Comparison of ENCODE assay signal across 30 mouse cellular contexts in genomic region chr14:57075537-57075936, GRCm38 (mm10). TPM values are rescaled to one million over a fixed set of nuclear protein-coding genes. Genes with fewer than 3 reads are reported as not detected.
DNase-seq lines count a peak whose midpoint lies in the region; ATAC-seq and TF ChIP-seq lines count a peak whose summit lies in the region.
"Had no signal": no experiment of that assay in that cellular context is flagged by ENCODE, and none has a peak within 500 bp of the region (broad histone marks: within the 10 kb centered on the region; RNA-seq: fewer than 3 reads in every experiment).

No protein-coding gene starts in this region.

- no peaks in the 10 kb centered on the region for H3K9me3 ChIP-seq in heart, postnatal 0 days (replicated peaks; ENCODE audit: control insufficient read depth, low read length)
- H3K9me3 ChIP-seq in lung, postnatal 0 days (ENCODE audit: low read length) = no peaks in the 10 kb centered on the region
- H3K9me3 ChIP-seq: embryonic facial prominence, embryonic 10.5 days; hindbrain, embryonic 13.5 days; limb, embryonic 15.5 days; neural tube, embryonic 13.5 days had no signal

- in situ Hi-C loops in Patski (cut with MboI; ENCODE audit: low pct_unique_long_range_greater_than_20kb) = no loop called here

- H3K27me3 ChIP-seq in heart, postnatal 0 days (ENCODE audit: control insufficient read depth, insufficient read depth, low read length) = no peaks in the 10 kb centered on the region
- H3K27me3 ChIP-seq in lung, postnatal 0 days (replicated peaks; ENCODE audit: insufficient read depth, low read length) = no peaks in the 10 kb centered on the region
- peaks cover 10% of the 10 kb centered on the region for H3K27me3 ChIP-seq in Patski
- H3K27me3 ChIP-seq: heart, embryonic 12.5 days; hindbrain, embryonic 13.5 days; limb, embryonic 15.5 days; neural tube, embryonic 13.5 days had no signal

- no peaks in the 10 kb centered on the region for H3K4me1 ChIP-seq in heart, postnatal 0 days (ENCODE audit: control insufficient read depth, insufficient read depth)
- no peaks in the 10 kb centered on the region for H3K4me1 ChIP-seq in lung, postnatal 0 days (ENCODE audit: insufficient read depth, low read depth, low read length)
- H3K4me1 ChIP-seq: embryonic facial prominence, embryonic 10.5 days; heart, embryonic 12.5 days; hindbrain, embryonic 13.5 days; neural tube, embryonic 13.5 days had no signal

- no peak overlapping the region for H3K4me2 ChIP-seq in heart, postnatal 0 days (ENCODE audit: low read depth, low read length)
- H3K4me2 ChIP-seq in lung, postnatal 0 days (replicated peaks; ENCODE audit: low read depth, low read length) = no peak overlapping the region
- H3K4me2 ChIP-seq: heart, embryonic 12.5 days; hindbrain, embryonic 13.5 days; limb, embryonic 15.5 days; neural tube, embryonic 13.5 days had no signal

- 77% methylated on average over 6 of the region's 6 CpGs for WGBS in heart, postnatal 0 days
- 83% methylated on average over 6 of the region's 6 CpGs for WGBS in lung, postnatal 0 days

- intact Hi-C loops in heart, postnatal 10 days (cut with DNase I) = no loop called here

- POLR2A ChIA-PET in Patski (lab: Charles Lee) = no interaction called here

- H3K27ac ChIP-seq in heart, postnatal 0 days (ENCODE audit: low read depth) = no peak overlapping the region
- no peak overlapping the region for H3K27ac ChIP-seq in lung, postnatal 0 days (ENCODE audit: low read length)
- H3K27ac ChIP-seq: embryonic facial prominence, embryonic 10.5 days; hindbrain, embryonic 13.5 days; limb, embryonic 15.5 days; neural tube, embryonic 13.5 days had no signal

- no peak for DNase-seq in heart, postnatal 0 days (ENCODE audit: low spot score)
- DNase-seq in heart, postnatal 10 days = no peak
- DNase-seq in kidney, postnatal 14 days = peak; percentile 22
- no peak for DNase-seq in kidney, adult 11 months
- DNase-seq in lung, postnatal 0 days (ENCODE audit: low spot score) = no peak
- DNase-seq in lung, adult 18-20 months = no peak
- no peak for DNase-seq in Patski (ENCODE audit: low read depth, low spot score)
- no peak for DNase-seq in adrenal gland, postnatal 4 days (ENCODE audit: low spot score in 2 of 2)
- DNase-seq: adrenal gland, postnatal 25 days; cerebellum, adult 9-10 months; gastrocnemius, postnatal 25 days; heart, adult 18-20 months; left cerebral cortex, postnatal 4 days; midbrain, embryonic 14.5 days; retina, postnatal 1 day; right cerebral cortex, postnatal 25 days; thymus, postnatal 25 days had no signal

- ATAC-seq in heart, postnatal 0 days (ENCODE audit: insufficient read depth, low read depth) = no peak
- no peak for ATAC-seq in lung, postnatal 0 days
- ATAC-seq in Patski = no peak
- ATAC-seq: forebrain, embryonic 16.5 days had no signal

- H3K4me3 ChIP-seq in heart, postnatal 0 days (ENCODE audit: low read depth, low read length) = no peak overlapping the region
- H3K4me3 ChIP-seq in lung, postnatal 0 days (ENCODE audit: low read depth, low read length) = no peak overlapping the region
- H3K4me3 ChIP-seq: embryonic facial prominence, embryonic 10.5 days; heart, embryonic 12.5 days; hindbrain, embryonic 13.5 days; limb, embryonic 15.5 days; myocyte; neural tube, embryonic 13.5 days had no signal

- H3K36me3 ChIP-seq in heart, postnatal 0 days (replicated peaks; ENCODE audit: control insufficient read depth, insufficient read depth, low read length) = no peaks in the 10 kb centered on the region
- no peaks in the 10 kb centered on the region for H3K36me3 ChIP-seq in lung, postnatal 0 days (ENCODE audit: insufficient read depth, low read length)
- H3K36me3 ChIP-seq: embryonic facial prominence, embryonic 10.5 days; heart, embryonic 12.5 days; hindbrain, embryonic 13.5 days; limb, embryonic 15.5 days; neural tube, embryonic 13.5 days had no signal

- no peak for TF ChIP-seq EP300 in heart, postnatal 0 days (IDR thresholded peaks at IDR 0.05; ENCODE audit: low read depth)
- no peak for TF ChIP-seq EP300 in lung, postnatal 0 days (IDR thresholded peaks at IDR 0.05)

- H3K9ac ChIP-seq in heart, postnatal 0 days (replicated peaks; ENCODE audit: low read depth, low read length) = no peak overlapping the region
- H3K9ac ChIP-seq in lung, postnatal 0 days (replicated peaks; ENCODE audit: low read depth) = no peak overlapping the region
- H3K9ac ChIP-seq: heart, embryonic 12.5 days; hindbrain, embryonic 13.5 days; limb, embryonic 15.5 days; neural tube, embryonic 13.5 days had no signal

- TF ChIP-seq CTCF in heart, postnatal 0 days (IDR thresholded peaks at IDR 0.05; ENCODE audit: low read depth) = peak; percentile 15; the same call in 1 of the 2 replicates
- TF ChIP-seq CTCF in lung, postnatal 0 days (IDR thresholded peaks at IDR 0.05) = peak; percentile 34
- TF ChIP-seq CTCF in Patski (IDR thresholded peaks at IDR 0.05) = peak; percentile 41

- CTCF ChIA-PET in Patski (lab: Charles Lee) = no interaction called here

RNA-seq across cellular contexts. Expression of gene Gja3, which starts 17.6 kb away (rescaled TPM):
- 33.1 and 40.7 TPM in 2 replicates for total RNA-seq in heart, postnatal 0 days (2014; rRNA removed; ENCODE audit: low replicate concordance)
- 53.6 and 61.0 TPM in 2 replicates for polyA plus RNA-seq in heart, postnatal 0 days (2015; fragmentation: Nextera tagmentation; extraction: Ambion mirVana)
- 10 to 100 TPM; 25.4 to 27.5 TPM for total RNA-seq in heart, postnatal 10 days (2021)
- 1.0 TPM in 2 replicates for polyA plus RNA-seq in lung, postnatal 0 days (2015; fragmentation: Nextera tagmentation; extraction: Ambion mirVana)
- polyA plus RNA-seq in Patski (2021) = not detected
- 1 to 10 TPM in 1 of 2 experiments, under 1 TPM in 1; 0.59 to 1.8 TPM for total RNA-seq in adrenal gland, postnatal 4 days (2021)
- total RNA-seq: adrenal gland, postnatal 25 days; common myeloid progenitor, adult 5-6 weeks; megakaryocyte, adult 5-6 weeks had no signal
- polyA plus RNA-seq: large intestine, adult 2 months; midbrain, embryonic 14.5 days; spleen, adult 2 months had no signal

RNA-seq across cellular contexts. Expression of gene Gjb2, which starts 29.0 kb away (rescaled TPM):
- total RNA-seq in heart, postnatal 0 days (2014; rRNA removed; ENCODE audit: low replicate concordance) = 0.04 and 0.08 TPM in 2 replicates
- polyA plus RNA-seq in heart, postnatal 0 days (2015; fragmentation: Nextera tagmentation; extraction: Ambion mirVana) = 0.10 TPM in 1 of 2 replicates, not detected in the other
- under 1 TPM; 0.10 TPM for total RNA-seq in heart, postnatal 10 days (2021)
- polyA plus RNA-seq in lung, postnatal 0 days (2015; fragmentation: Nextera tagmentation; extraction: Ambion mirVana) = 1.1 and 1.4 TPM in 2 replicates
- 0.10 TPM for polyA plus RNA-seq in Patski (2021)
- 10 to 100 TPM in 1 of 2 experiments, 1 to 10 TPM in 1; 3.7 to 13.6 TPM for total RNA-seq in adrenal gland, postnatal 4 days (2021)
- total RNA-seq: common myeloid progenitor, adult 5-6 weeks; heart, postnatal 25 days had no signal
- polyA plus RNA-seq: myocyte had no signal

RNA-seq across cellular contexts. Expression of gene Gm4491, which starts 40.1 kb away (rescaled TPM):
- total RNA-seq in heart, postnatal 0 days (2014; rRNA removed; ENCODE audit: low replicate concordance) = not detected in 2 replicates
- polyA plus RNA-seq in heart, postnatal 0 days (2015; fragmentation: Nextera tagmentation; extraction: Ambion mirVana) = not detected in 2 replicates
- total RNA-seq in heart, postnatal 10 days (2021) = not detected
- not detected in 2 replicates for polyA plus RNA-seq in lung, postnatal 0 days (2015; fragmentation: Nextera tagmentation; extraction: Ambion mirVana)
- polyA plus RNA-seq in Patski (2021) = not detected
- not detected for total RNA-seq in adrenal gland, postnatal 4 days (2021)
- total RNA-seq: adrenal gland, postnatal 25 days; common myeloid progenitor, adult 5-6 weeks; gastrocnemius, postnatal 25 days; heart, adult 18-20 months; heart, postnatal 25 days; left cerebral cortex, postnatal 4 days; megakaryocyte, adult 5-6 weeks had no signal
- polyA plus RNA-seq: embryonic facial prominence, embryonic 10.5 days; forebrain, embryonic 16.5 days; heart, embryonic 12.5 days; hindbrain, embryonic 13.5 days; large intestine, adult 2 months; lung, embryonic 16.5 days; myocyte; neural tube, embryonic 13.5 days; spleen, adult 2 months had no signal

RNA-seq across cellular contexts. Expression of gene Gjb6, which starts 57.9 kb away (rescaled TPM):
- total RNA-seq in heart, postnatal 0 days (2014; rRNA removed; ENCODE audit: low replicate concordance) = 5.0 TPM in 1 of 2 replicates, not detected in the other
- not detected in 2 replicates for polyA plus RNA-seq in heart, postnatal 0 days (2015; fragmentation: Nextera tagmentation; extraction: Ambion mirVana)
- total RNA-seq in heart, postnatal 10 days (2021) = not detected
- polyA plus RNA-seq in lung, postnatal 0 days (2015; fragmentation: Nextera tagmentation; extraction: Ambion mirVana) = 9.2 and 13.2 TPM in 2 replicates
- not detected for polyA plus RNA-seq in Patski (2021)
- not detected for total RNA-seq in adrenal gland, postnatal 4 days (2021)
- total RNA-seq: adrenal gland, postnatal 25 days; common myeloid progenitor, adult 5-6 weeks; heart, adult 18-20 months; heart, postnatal 25 days; megakaryocyte, adult 5-6 weeks had no signal
- polyA plus RNA-seq: large intestine, adult 2 months; myocyte; spleen, adult 2 months had no signal

Comparison
In these comparisons a context has a peak if more than half of its experiments do, and no peak if none do; other contexts are left out.
1. RNA of gene Gja3, which starts 17.6 kb away (total RNA-seq): 33.1 to 40.7 TPM in heart, postnatal 0 days and 25.4 to 27.5 TPM in heart, postnatal 10 days; 0.59 to 1.8 TPM in adrenal gland, postnatal 4 days; every median in the first group is over 4 times any median in the second.
2. Peak in every context shown above with its lines, with median percentiles within 50 percentile points of each other: CTCF ChIP-seq.